Mouse (Mus musculus) urinary bladder, postnatal 25 days (tissue): ENCODE data around the gene Dhrs4.

Experiments used
- DNase-seq: peaks from one replicate; pipeline ENCODE4 v3.0.0; 2022; ENCODE audit warnings: low spot score

Dhrs4 gene

GRCm38 (mm10) chr14:55536116-55536745 lies 57.7 kb downstream of the Dhrs4 start:
- DNase-seq = peak; percentile 27
